Mouse (Mus musculus): ENCODE measurements at regions not wholly inside any gene's neighbourhood (a gene's known extent, or its start where the extent isn't known, plus 50 kb on each side); places are given as distances from the start of the nearest gene placed in this dataset.

DNA sequence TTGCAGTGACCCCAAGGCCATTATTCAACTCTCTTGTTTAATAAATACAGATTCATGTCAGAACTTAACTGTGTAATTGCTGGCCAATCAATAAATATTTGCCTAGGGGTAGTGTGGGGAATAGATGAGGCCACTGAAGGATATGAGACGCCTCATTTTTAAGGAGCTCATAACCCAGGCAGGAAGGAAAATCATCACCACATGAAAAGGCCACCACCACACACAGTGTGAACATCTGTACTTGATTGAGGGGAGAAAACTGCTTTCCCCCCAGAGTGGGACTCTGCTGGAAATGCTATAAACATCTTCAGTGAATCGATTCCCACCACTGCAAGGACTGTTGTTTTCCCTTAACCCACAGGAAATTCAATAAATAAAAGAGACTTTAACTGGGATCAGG lies 68.7 kb upstream of the Sstr4 start:
- no peaks in the 10 kb centered on the region for H3K27me3 ChIP-seq (ENCODE audit: insufficient read depth, poor library complexity, severe bottlenecking)
- no peaks in the 10 kb centered on the region for H3K9me3 ChIP-seq
- no peaks in the 10 kb centered on the region for H3K36me3 ChIP-seq
- H3K27ac ChIP-seq: no peak overlapping the region
- WGBS: 47% methylated on average over 2 of the region's 2 CpGs
- DNase-seq (ENCODE audit: low spot score): peak; percentile 22
- 0 out of 2 replicates have a peak, but pooled peaks cover 9% of the 10 kb centered on the region for H3K4me1 ChIP-seq (replicated peaks)
- H3K4me3 ChIP-seq: no peak overlapping the region

DNA sequence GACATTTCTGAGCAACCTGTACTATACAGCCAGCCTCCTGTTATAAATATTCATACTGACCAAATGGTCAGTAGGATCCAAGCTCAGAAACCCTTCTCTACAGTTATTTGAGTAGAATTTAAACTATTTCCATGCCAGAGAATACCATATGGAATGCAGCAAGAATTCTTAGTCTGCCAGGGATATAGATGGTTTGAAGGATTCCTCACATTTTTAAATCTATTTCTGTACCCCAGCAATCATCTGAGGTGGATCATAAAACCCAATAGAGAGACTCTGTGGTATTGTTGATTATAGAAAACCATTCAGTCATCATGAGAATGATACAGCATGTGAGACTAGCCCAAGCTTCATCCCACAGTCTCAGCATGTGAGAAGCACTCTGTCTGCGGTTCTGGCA lies 67.6 kb upstream of the Sstr4 start:
- 0 out of 2 replicates have a peak, but pooled peaks cover 9% of the 10 kb centered on the region for H3K4me1 ChIP-seq (replicated peaks)
- no peak overlapping the region for H3K27ac ChIP-seq
- H3K36me3 ChIP-seq: no peaks in the 10 kb centered on the region
- WGBS: 79% methylated on average over 1 of the region's 1 CpGs
- no peak overlapping the region for H3K4me3 ChIP-seq
- DNase-seq (ENCODE audit: low spot score): no peak
- no peaks in the 10 kb centered on the region for H3K9me3 ChIP-seq
- H3K27me3 ChIP-seq (ENCODE audit: insufficient read depth, poor library complexity, severe bottlenecking): no peaks in the 10 kb centered on the region

DNA sequence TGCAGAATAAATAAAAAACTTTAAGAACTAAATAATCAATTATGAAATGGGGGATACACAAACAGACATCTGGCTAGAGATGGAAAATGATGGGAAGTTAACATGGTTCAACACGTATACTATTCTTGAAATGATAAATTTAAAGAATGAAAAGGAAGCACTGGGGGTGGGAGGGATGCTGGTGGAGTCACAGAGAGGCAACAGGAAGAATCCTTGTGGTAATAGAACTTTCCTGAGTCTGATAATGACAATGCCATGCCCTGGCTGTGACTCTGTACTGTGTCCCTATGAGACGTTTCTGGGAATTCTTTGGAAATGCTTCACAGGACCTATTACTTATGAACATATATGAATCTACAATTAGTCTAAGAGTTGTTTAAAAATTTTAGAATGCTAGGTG lies 64.8 kb upstream of the Sstr4 start:
- DNase-seq (ENCODE audit: low spot score): no peak
- WGBS: 83% methylated on average over 2 of the region's 2 CpGs
- H3K36me3 ChIP-seq: no peaks in the 10 kb centered on the region
- H3K27ac ChIP-seq: no peak overlapping the region
- no peak overlapping the region for H3K4me3 ChIP-seq
- no peaks in the 10 kb centered on the region for H3K9me3 ChIP-seq
- no peaks in the 10 kb centered on the region for H3K27me3 ChIP-seq (ENCODE audit: insufficient read depth, poor library complexity, severe bottlenecking)
- H3K4me1 ChIP-seq (replicated peaks): 0 out of 2 replicates have a peak, but pooled peaks cover 9% of the 10 kb centered on the region

DNA sequence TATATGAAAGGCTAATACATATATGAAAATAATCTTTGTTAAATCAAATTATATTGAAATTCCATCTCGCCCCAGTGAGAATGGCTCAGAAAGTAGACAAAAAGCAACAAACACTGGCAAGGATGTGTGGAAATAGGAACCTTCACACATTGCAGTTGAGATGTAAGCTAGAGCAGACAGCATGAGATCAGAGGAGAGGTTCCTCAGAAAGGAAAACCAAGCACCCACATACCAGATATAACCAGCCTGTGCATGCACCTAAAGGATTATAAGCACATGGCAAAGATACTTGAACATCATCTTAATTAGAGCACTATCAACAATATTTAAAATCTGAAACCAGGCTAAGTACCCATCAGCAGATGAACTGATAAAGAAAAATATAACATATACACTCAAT lies 60.6 kb upstream of the Sstr4 start:
- Histone ChIP-seq H3K4me3 (no peak overlapping the region), H3K36me3 (no peaks in the 10 kb centered on the region), H3K9me3 (no peaks in the 10 kb centered on the region), H3K27me3 (ENCODE audit: insufficient read depth, poor library complexity, severe bottlenecking) (no peaks in the 10 kb centered on the region), H3K27ac (no peak overlapping the region), H3K4me1 (replicated peaks) (0 out of 2 replicates have a peak, but pooled peaks cover 3% of the 10 kb centered on the region)
- WGBS: 95% methylated on average over 1 of the region's 1 CpGs
- no peak for DNase-seq (ENCODE audit: low spot score)

DNA sequence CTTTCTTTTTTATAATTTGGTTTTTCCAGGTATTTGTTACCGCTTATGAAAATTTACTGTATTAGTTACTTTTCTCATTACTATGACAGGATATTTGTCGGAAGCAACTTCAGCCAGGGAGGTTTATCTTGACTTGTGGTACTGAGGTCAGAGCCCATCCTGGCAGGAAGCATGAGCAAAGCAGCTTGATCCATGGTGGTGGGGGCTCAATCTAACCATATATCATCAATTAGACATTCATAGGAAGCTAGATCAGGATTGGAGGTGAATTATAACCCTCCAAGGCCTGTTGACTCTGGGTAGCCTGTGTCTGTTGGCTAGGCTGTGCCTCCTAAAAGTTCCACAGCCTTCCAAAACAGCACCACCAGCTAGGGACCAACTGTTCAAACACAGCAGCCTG lies 58.5 kb upstream of the Sstr4 start:
- WGBS: 92% methylated on average over 2 of the region's 2 CpGs
- H3K9me3 ChIP-seq: no peaks in the 10 kb centered on the region
- H3K4me3 ChIP-seq: no peak overlapping the region
- H3K4me1 ChIP-seq (replicated peaks): 0 out of 2 replicates have a peak, but pooled peaks cover 3% of the 10 kb centered on the region
- DNase-seq (ENCODE audit: low spot score): no peak
- no peak overlapping the region for H3K27ac ChIP-seq
- no peaks in the 10 kb centered on the region for H3K36me3 ChIP-seq
- H3K27me3 ChIP-seq (ENCODE audit: insufficient read depth, poor library complexity, severe bottlenecking): no peaks in the 10 kb centered on the region

DNA sequence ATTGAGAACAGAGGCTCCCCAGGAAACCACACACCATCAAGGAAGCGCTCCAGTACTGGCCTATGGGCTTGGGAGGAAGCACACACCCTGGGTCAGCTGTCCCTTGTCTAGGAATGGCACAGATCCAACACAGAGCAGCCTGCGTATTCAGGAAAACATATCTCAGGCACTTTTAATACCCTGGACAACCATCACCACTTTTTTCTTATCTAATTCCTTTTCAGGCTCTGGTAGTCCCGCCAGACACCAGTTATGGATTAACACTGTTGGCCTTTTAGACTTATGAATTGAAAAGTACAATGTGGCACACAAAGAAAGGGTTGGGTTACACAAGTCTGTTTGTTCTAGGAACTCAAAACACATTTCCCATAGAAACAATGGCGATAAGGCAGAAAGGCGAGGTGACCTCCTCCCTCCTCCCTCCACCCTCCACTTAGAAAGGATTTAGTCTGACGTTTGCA lies 56.8 kb upstream of the Sstr4 start:
- Histone ChIP-seq H3K36me3 (no peaks in the 10 kb centered on the region), H3K27me3 (ENCODE audit: insufficient read depth, poor library complexity, severe bottlenecking) (no peaks in the 10 kb centered on the region), H3K27ac (no peak overlapping the region), H3K4me3 (no peak overlapping the region), H3K4me1 (replicated peaks) (0 out of 2 replicates have a peak, but pooled peaks cover 3% of the 10 kb centered on the region), H3K9me3 (no peaks in the 10 kb centered on the region)
- WGBS: 56% methylated on average over 6 of the region's 6 CpGs
- DNase-seq (ENCODE audit: low spot score): no peak

DNA sequence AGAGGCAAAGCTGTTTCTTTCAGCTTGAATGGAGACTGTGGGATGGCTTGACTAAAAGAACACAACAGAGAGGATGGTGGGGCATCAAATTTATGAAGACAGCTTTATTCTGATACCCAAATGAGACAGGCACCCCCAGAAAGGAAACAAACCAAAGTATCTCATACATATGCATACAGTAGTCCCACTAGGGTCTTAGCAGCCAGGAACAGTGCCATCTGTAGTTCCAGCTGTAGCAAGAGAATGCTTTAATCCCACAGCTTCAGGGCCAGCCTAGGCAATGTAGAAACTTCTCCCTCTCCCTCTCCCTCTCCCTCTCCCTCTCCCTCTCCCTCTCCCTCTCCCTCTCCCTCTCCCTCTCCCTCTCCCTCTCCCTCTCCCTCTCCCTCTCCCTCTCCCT lies 56.2 kb upstream of the Sstr4 start:
- Histone ChIP-seq H3K4me3 (no peak overlapping the region), H3K9me3 (no peaks in the 10 kb centered on the region), H3K4me1 (replicated peaks) (0 out of 2 replicates have a peak, but pooled peaks cover 3% of the 10 kb centered on the region), H3K36me3 (no peaks in the 10 kb centered on the region), H3K27ac (no peak overlapping the region), H3K27me3 (ENCODE audit: insufficient read depth, poor library complexity, severe bottlenecking) (no peaks in the 10 kb centered on the region)
- no peak for DNase-seq (ENCODE audit: low spot score)

DNA sequence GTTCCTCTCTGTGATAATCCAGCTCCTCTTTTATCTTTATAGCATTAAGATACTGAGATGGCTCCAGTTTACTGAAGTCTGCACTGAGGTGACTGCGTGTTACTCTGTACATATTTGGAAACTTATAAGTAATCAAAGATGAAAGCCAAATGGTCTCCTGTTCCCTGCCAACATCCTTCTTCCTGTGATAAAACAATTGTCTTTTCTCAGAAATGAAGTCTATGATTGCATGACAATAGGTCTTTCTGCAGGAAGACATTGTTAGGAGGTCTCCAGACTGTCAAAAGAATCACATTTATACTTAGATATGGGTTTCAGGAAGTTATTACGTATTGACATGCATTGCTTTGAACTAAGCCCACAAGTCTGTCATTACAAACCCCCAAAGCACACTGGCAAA lies 51.0 kb upstream of the Sstr4 start:
- no peak for DNase-seq (ENCODE audit: low spot score)
- Histone ChIP-seq H3K27me3 (ENCODE audit: insufficient read depth, poor library complexity, severe bottlenecking) (no peaks in the 10 kb centered on the region), H3K4me1 (replicated peaks) (no peaks in the 10 kb centered on the region), H3K9me3 (no peaks in the 10 kb centered on the region), H3K4me3 (no peak overlapping the region), H3K36me3 (no peaks in the 10 kb centered on the region), H3K27ac (no peak overlapping the region)
- WGBS: 85% methylated on average over 2 of the region's 2 CpGs
